In the genomic region with DNA sequence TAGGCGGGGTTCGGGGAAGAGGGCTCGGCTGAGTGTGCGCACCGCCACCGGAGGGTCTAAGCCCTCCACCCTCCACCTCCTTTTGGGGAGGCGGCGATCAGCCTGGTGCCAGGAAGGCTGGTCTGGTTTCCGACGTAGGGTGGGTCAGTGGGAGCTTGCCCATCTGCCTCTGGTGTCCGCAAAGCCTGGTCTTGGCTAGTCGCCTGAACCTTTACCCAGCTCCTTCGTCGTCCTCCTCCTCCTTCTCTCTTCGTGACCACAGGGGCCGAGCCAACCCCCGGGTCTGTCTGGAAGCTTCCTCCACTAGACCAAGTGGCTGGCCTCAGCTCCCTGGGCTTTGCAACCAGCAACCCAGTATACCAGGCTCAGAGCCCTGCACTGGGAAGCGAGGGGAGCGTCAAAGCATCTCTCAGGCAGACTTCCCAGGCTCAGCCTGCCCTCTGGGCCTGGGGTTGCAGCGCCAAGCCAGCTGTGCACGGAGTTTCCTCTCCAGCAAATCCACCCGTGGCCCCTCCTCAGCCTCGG, we compare ENCODE assay signal across 7 mouse cellular contexts. TPM values are rescaled to one million over a fixed set of nuclear protein-coding genes. Genes with fewer than 3 reads are reported as not detected.
A peak's percentile ranks its signal among the peaks of the same experiment; 100 is the strongest.
DNase-seq lines count a peak whose midpoint lies in the region; ATAC-seq and TF ChIP-seq lines count a peak whose summit lies in the region.

No protein-coding gene starts in this region.

- peak overlapping the region; percentile 64 for H3K9ac ChIP-seq in embryonic facial prominence, embryonic 11.5 days (replicated peaks; ENCODE audit: low read length)
- H3K9ac ChIP-seq in midbrain, embryonic 11.5 days (ENCODE audit: low read length): peak overlapping the region; percentile 70

- TF ChIP-seq CTCF in left cerebral cortex, adult 2 months (IDR thresholded peaks at IDR 0.05): no peak

- 2% methylated on average over 23 of the region's 23 CpGs for WGBS in embryonic facial prominence, embryonic 11.5 days
- 2% methylated on average over 23 of the region's 23 CpGs for WGBS in midbrain, embryonic 11.5 days

- H3K4me2 ChIP-seq in embryonic facial prominence, embryonic 11.5 days (ENCODE audit: low read depth, low read length): peak overlapping the region; percentile 100
- H3K4me2 ChIP-seq in midbrain, embryonic 11.5 days: peak overlapping the region; percentile 100

- H3K9me3 ChIP-seq in embryonic facial prominence, embryonic 11.5 days (replicated peaks; ENCODE audit: control insufficient read depth, low read length): no peaks in the 10 kb centered on the region
- H3K9me3 ChIP-seq in midbrain, embryonic 11.5 days (ENCODE audit: control insufficient read depth, low read length): no peaks in the 10 kb centered on the region

- H3K36me3 ChIP-seq in embryonic facial prominence, embryonic 11.5 days (replicated peaks; ENCODE audit: control insufficient read depth, insufficient read depth, low read depth, low read length): no peaks in the 10 kb centered on the region
- no peaks in the 10 kb centered on the region for H3K36me3 ChIP-seq in midbrain, embryonic 11.5 days (ENCODE audit: control insufficient read depth, insufficient read depth, low read length)

- intact Hi-C loops in left cerebral cortex, adult 2 months (cut with DNase I): no loop called here
- intact Hi-C loops in left cerebral cortex, postnatal 14 days (cut with DNase I): no loop called here

- peak overlapping the region; percentile 46 for H3K4me3 ChIP-seq in left cerebral cortex, adult 2 months
- H3K4me3 ChIP-seq in embryonic facial prominence, embryonic 11.5 days (ENCODE audit: low read depth, low read length): peak overlapping the region; percentile 64
- peak overlapping the region; percentile 63 for H3K4me3 ChIP-seq in midbrain, embryonic 11.5 days (ENCODE audit: low read depth, low read length)

- DNase-seq in left cerebral cortex, adult 2 months (ENCODE audit: extremely low spot score in 1 of 2, low spot score in 2 of 2): peak in 1 of 2 experiments; percentile 39
- no peak for DNase-seq in left cerebral cortex, postnatal 14 days (ENCODE audit: low spot score in 2 of 2)
- DNase-seq in embryonic facial prominence, embryonic 11.5 days (ENCODE audit: low spot score): no peak
- peak; percentile 93 for DNase-seq in midbrain, embryonic 11.5 days (ENCODE audit: low spot score, missing footprints)
- DNase-seq in adrenal gland, adult 18-20 months (ENCODE audit: low spot score in 2 of 2): no peak
- no peak for DNase-seq in frontal cortex, postnatal 14 days (ENCODE audit: low spot score in 2 of 2)

- H3K27me3 ChIP-seq in embryonic facial prominence, embryonic 11.5 days (ENCODE audit: control insufficient read depth, insufficient read depth, low read length): peaks cover 12% of the 10 kb centered on the region
- peaks cover 14% of the 10 kb centered on the region for H3K27me3 ChIP-seq in midbrain, embryonic 11.5 days (ENCODE audit: control insufficient read depth, insufficient read depth, low read length)

- no peaks in the 10 kb centered on the region for H3K4me1 ChIP-seq in embryonic facial prominence, embryonic 11.5 days (ENCODE audit: control insufficient read depth, insufficient read depth, low read length)
- H3K4me1 ChIP-seq in midbrain, embryonic 11.5 days (ENCODE audit: control insufficient read depth, insufficient read depth, low read length): peaks cover 12% of the 10 kb centered on the region

- peak overlapping the region; percentile 88 for H3K27ac ChIP-seq in left cerebral cortex, adult 2 months
- no peak overlapping the region for H3K27ac ChIP-seq in embryonic facial prominence, embryonic 11.5 days (replicated peaks; ENCODE audit: low read depth, low read length)
- H3K27ac ChIP-seq in midbrain, embryonic 11.5 days (ENCODE audit: low read depth, low read length): no peak overlapping the region

- ATAC-seq in embryonic facial prominence, embryonic 11.5 days (replicated peaks; ENCODE audit: insufficient number of reproducible peaks, low FRiP score, low TSS enrichment, low read depth): peak; percentile 57; the same call in 1 of the 2 replicates
- ATAC-seq in hematopoietic stem cell, adult 5-6 weeks (replicated peaks in 1 of 2; ENCODE audit: insufficient read depth in 1 of 2, low FRiP score in 2 of 2, low TSS enrichment in 1 of 2, low read depth in 1 of 2, poor library complexity in 2 of 2, severe bottlenecking in 2 of 2): peak; percentile 47 to 54
- peak; percentile 54; the same call in 1 of the 2 replicates for ATAC-seq in midbrain, embryonic 11.5 days (ENCODE audit: low FRiP score)

RNA-seq across cellular contexts. Expression of a gene that starts 0.5 kb away (rescaled TPM):
- total RNA-seq in left cerebral cortex, adult 2 months (2021): 100 to 1,000 TPM; 141 to 148 TPM
- 10 to 100 TPM; 82.0 to 86.5 TPM for total RNA-seq in left cerebral cortex, postnatal 14 days (2021)
- polyA plus RNA-seq in embryonic facial prominence, embryonic 11.5 days (2014; fragmentation: Nextera tagmentation; extraction: Ambion mirVana): 4.5 TPM in 2 replicates
- total RNA-seq in hematopoietic stem cell, adult 5-6 weeks (2017): 1.3 and 1.9 TPM in 2 replicates
- polyA plus RNA-seq in midbrain, embryonic 11.5 days (2014; fragmentation: Nextera tagmentation; extraction: Ambion mirVana): 7.4 TPM in 2 replicates
- total RNA-seq in adrenal gland, adult 18-20 months (2021): under 1 TPM; 0.33 to 0.35 TPM

RNA-seq across cellular contexts. Expression of a gene that starts 25.5 kb away (rescaled TPM):
- total RNA-seq in left cerebral cortex, adult 2 months (2021): 10 to 100 TPM; 19.8 to 20.0 TPM
- total RNA-seq in left cerebral cortex, postnatal 14 days (2021): 10 to 100 TPM; 17.8 to 17.9 TPM
- 177 and 196 TPM in 2 replicates for polyA plus RNA-seq in embryonic facial prominence, embryonic 11.5 days (2014; fragmentation: Nextera tagmentation; extraction: Ambion mirVana)
- 68.8 and 69.8 TPM in 2 replicates for total RNA-seq in hematopoietic stem cell, adult 5-6 weeks (2017)
- polyA plus RNA-seq in midbrain, embryonic 11.5 days (2014; fragmentation: Nextera tagmentation; extraction: Ambion mirVana): 163 and 170 TPM in 2 replicates
- 10 to 100 TPM; 21.3 to 22.4 TPM for total RNA-seq in adrenal gland, adult 18-20 months (2021)

RNA-seq across cellular contexts. Expression of a gene that starts 30.1 kb away (rescaled TPM):
- 10 to 100 TPM; 78.9 to 85.0 TPM for total RNA-seq in left cerebral cortex, adult 2 months (2021)
- total RNA-seq in left cerebral cortex, postnatal 14 days (2021): 100 to 1,000 TPM in 1 of 2 experiments, 10 to 100 TPM in 1; 87.5 to 103 TPM
- polyA plus RNA-seq in embryonic facial prominence, embryonic 11.5 days (2014; fragmentation: Nextera tagmentation; extraction: Ambion mirVana): 55.1 and 55.4 TPM in 2 replicates
- 77.2 and 109 TPM in 2 replicates for total RNA-seq in hematopoietic stem cell, adult 5-6 weeks (2017)
- 68.4 and 74.6 TPM in 2 replicates for polyA plus RNA-seq in midbrain, embryonic 11.5 days (2014; fragmentation: Nextera tagmentation; extraction: Ambion mirVana)
- total RNA-seq in adrenal gland, adult 18-20 months (2021): 100 to 1,000 TPM; 111 to 147 TPM

Comparison
In these comparisons a context has a peak if more than half of its experiments do, and no peak if none do; other contexts are left out.
1. RNA of a gene that starts 0.5 kb away (total RNA-seq): 141 to 148 TPM in left cerebral cortex, adult 2 months and 82.0 to 86.5 TPM in left cerebral cortex, postnatal 14 days; 1.3 to 1.9 TPM in hematopoietic stem cell, adult 5-6 weeks and 0.33 to 0.35 TPM in adrenal gland, adult 18-20 months; every median in the first group is over 10 times any median in the second.
2. Peak in every context shown above with its lines, with median percentiles within 50 percentile points of each other: H3K4me3 ChIP-seq and ATAC-seq.